Mouse (Mus musculus) inflammation-experienced regulatory T-cells, adult 6 months (primary cell): ENCODE measurements around the gene Tmem145. TPM values are rescaled to one million over a fixed set of nuclear protein-coding genes. Genes with fewer than 3 reads are reported as not detected.
"Not testable (repeated sequence)": the region's sequence is repeated elsewhere in the genome, so short reads cannot be mapped to it uniquely, and the experiment has no call there.

ENCODE experiments used
- ATAC-seq: one replicate; pipeline ENCODE4 v1.8.0; 2017
- polyA plus RNA-seq, 3 experiments: library from polyadenylated mRNA; unstranded; fragments of 100-300 nt; shearing (Covaris generic); gene quantifications; one replicate each; pipeline ENCODE4 v1.2.1; 2017

Gene Tmem145
- polyA plus RNA-seq, result not detected

DNA sequence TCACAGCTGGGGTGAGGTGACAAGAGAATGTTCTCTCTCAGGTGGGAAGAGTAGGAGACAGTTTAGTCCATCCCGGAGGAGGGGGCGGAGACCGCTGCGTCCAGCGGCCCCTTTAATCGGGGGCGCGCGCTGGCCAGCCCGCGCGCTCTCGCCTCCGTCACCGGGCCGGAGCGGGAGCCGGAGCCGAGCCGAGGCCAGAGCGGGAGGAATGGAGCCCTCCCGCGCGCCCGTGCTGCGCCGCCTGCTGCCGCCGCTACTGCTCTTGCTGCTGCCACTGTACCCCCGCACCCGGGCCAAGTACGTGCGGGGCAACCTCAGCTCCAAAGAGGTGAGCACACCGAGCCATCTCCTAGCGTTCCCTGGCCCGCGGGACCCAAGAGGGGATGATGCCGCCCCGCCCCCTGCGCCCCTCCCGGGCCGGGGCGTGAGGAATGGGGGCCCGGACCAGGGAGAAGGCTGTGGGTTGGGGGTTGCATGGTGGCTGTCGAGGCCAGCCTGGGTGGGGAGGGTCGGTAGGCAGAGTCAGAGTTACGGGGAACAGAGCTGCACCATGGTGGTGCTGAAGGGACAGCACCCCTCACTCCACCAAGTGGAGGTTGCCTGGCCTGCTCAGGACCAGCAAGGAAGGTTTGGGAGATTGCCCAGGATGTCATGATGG, at the start of gene Tmem145:
TSS of gene Tmem145 (plus strand) at position 151 of the 658 bp plus-strand sequence.
- no peak for ATAC-seq

DNA sequence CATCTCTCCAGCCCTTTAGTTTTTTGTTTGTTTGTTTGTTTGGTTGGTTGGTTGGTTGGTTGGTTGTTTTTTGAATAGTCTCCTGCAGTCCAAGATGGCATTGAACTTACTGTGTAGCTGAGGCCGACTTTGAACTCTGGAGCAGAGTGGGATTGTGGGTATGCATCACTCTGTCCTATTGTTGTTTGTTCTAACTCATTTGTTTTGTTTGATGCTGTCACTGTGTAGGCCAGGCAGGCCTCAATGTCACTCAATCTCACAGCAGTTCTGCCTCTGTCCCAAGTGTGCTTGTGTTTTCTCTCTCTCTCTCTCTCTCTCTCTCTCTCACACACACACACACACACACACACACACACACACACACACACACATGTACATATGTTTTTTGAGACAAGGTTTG, 44.0 kb upstream of the Tmem145 start:
- no peak for ATAC-seq

DNA sequence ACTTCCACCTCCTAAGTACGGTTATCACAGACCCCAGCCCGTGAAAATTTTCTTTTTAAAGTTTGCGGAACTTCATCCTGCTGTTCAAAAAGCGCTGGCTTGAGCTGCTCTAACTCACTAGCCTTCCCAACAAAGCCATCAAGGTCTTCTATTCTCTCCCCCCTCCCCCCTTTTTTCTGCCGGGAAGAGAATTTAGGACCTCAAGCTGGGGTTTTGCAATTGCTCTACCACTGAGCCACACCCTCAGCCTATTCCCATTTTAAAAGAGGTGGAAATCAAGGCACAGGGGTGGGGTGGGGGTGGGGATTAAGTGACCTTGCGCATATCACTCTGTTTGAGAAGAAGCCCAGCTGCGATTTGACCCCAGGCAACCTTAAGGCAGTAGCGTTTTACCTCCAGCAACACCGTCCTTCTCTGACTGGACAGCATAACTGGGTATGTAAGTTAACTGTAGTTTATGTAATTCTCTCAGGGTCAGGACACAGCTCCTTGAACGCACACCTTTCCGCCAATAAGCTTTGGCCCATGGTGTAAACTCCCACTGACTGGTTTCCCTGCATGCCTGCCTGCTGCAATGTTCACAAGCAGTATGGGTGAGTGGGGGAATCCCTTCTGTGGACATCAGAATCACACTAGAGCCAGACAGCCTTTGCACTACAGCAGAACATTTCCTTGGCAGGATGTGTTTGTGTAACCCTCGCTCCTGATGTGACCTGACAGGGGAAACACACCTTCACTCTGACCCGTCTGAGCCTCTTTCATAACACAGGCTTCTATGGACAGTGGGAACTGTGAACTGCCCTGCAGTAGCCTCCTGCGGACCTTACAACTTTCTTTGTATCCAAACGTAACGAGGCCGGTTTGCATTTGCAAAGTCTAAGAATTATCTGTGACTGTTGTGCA, 41.7 kb upstream of the Tmem145 start:
- ATAC-seq, result no peak

DNA sequence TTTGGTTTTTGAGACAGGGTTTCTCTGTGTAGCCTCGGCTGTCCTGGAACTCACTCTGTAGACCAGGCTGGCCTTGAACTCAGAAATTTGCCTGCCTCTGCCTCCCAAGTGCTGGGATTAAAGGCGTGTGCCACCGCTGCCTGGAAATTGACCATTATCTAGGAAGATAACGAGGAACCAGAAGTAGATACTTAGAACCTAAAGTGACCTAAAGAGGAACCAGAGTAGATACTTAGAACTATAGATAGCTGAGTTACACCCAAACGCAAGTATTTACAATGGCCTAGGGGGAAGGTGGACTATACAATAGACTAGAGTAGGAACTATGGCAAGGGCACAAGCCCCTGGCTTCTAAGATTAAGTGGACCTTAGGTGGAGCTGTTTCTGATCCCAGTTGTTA, 40.2 kb upstream of the Tmem145 start:
- not testable (repeated sequence) for ATAC-seq

DNA sequence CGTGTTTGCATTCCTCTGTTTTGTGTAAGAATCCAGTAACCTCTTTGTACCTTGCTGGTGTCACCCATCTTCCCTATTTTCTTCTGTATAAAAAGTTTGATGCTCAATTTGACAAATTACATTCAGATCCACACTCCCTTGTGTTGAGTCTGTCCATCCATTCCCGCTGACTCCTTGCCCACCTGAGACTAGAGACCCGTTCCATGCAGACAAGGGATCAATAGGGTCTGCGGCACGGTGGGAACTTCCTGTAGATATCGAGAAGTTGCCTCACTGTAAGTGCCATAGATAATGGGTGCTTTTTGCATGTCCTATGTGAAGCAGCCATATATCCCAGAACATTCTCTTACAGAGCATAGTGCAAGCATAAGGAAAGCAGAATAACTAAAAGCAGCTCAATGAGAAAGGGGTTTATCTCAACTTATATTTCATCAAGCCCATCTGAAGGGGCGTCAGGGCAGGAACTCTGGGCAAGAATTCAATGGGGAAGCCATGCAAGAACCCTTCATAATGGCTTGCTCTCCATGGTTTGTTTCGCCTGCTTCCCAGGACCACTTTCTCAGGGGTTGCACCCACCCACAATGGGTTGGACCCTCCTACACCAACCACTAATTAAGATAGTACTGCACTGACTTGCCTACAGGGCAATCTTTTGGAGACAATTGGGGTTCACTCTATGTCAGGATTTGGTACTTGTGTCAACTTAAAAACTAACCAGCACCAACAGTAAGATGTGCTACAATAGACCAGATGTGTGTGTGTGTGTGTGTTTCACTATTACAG, 39.5 kb upstream of the Tmem145 start:
- ATAC-seq, result no peak

DNA sequence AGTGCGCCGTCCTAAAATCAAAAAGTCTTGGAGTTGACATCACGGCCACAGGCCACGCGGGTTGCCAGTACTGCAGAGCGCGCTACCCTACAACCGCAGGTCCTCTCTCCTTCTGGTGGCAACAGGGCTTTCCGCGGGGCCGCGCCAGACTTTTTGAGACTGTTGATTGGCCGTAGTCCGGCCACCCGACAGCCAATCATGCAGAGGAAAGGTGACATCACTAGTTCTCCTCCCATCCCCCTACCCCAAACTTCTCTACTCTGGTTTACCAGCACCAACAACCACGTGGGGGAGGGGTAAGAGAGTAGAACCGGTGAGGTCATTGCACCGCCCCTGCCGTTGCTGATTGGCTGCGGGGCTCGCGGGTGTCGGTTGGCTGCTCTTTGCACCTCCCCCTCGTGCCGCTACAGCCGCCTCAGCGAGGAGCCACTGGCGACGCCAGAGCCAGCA, 38.6 kb upstream of the Tmem145 start, which contains the start of gene Cic:
TSS of gene Cic (plus strand) at position 404 of the 450 bp plus-strand sequence.
- peak; percentile 69 for ATAC-seq

DNA sequence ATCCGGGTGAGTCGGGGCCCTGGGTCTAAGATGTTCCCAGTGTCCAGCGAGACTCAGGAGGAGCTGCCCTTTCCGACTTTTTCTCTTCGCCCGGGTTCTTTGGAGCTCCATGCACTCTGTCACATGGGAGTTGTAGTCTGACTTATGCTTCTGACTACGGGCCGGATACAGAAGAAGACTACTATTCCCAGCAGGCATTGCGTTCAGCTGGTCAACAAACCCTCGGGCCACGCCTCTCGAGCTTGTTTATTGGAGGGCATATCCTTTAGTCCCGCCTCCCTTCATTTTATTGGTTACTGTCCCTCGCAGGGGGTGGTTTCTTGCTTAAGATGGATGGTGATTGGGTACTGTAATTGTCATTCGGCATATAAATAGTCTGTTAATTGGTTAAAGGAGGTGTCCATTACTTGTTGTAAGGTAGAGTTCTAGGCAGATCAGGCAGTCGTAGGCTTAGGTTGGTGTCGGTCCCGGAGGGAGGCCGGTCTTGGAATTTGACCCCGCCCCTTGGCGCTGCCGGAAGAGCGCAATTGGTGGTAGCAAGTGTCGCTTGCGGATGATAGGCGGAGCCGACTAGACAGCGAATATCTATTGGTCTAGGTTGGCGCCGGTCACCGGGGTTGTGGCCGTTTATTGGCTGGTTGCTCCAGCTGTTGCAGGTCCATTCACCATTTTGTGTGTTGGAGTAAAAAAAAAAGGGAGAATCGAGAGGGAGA, 38.0 kb upstream of the Tmem145 start:
- ATAC-seq, result peak; percentile 82

DNA sequence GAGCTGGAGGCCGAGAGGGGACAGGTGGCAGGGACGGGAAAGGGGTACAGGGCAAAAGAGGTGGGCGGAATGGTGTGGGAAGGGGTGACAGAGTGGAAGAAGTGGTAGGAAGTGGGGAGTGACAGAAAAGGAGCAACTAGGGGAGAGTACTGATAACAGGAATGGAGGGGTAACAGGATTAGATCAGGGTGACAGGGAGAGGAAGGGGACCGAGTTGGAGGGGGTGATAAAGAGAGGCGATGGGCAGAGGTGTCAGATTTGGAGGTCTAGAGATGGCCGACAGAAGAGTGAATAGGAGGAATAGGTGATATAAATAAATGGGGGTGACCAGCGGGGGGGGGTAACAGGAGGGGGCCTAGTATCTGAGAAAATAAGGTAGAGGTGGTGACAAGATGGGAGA, 37.3 kb upstream of the Tmem145 start:
- ATAC-seq, result no peak

DNA sequence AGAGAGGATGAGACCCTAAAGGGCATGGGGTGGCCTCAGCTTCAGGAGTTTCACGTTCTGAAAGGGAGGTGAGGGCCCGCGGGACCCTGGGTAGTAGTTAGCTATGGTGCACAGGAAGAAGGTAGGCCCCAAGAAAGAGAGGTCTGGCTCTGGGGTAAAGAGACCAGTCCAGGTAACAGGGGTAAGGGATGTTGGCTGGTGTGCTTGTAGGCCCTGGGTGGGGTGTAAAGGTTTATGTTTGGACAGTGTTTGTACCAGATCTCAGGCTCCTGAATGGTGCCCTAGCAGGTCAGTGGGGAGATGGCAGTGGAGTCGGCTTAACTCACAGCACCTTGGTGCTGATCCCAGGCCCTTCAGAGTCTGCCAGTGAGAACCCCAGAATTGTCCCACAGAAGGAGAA, 36.9 kb upstream of the Tmem145 start:
- ATAC-seq, result no peak

DNA sequence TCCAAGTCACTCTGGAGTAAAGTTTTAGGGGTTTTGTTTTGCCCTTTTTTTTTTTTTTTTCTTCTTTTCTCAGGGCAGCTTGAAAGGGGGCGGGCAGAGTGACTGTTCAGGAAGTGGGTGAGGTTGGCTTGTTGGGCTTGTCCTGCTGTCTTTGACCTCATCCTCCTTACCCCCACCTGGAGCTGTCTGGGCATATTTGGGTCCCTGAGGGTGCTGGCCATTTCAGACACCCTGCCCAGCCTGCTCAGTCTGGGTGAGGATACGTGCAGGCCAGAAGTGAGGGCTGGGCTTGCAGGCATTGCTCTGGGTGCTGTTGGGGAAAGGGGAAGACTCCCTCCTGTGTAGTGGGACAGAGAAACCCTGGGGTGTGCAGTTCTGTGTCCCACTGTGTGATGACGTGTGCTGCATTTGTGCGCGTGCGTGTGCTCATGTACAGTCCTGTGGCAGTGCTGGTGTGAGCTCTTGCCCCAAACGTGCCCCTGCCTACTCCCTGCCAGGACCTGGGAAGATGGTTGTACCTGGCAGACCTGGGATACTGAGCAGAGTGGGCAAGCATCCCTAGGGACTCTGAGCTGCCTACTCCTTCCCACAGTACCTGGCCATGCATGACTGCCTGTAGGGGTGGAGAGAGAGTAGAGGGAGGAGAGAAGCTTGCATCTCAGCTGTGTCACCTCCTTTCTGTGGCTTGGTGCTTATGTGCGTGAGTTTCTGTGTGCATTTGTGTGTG, 36.2 kb upstream of the Tmem145 start:
- no peak for ATAC-seq

DNA sequence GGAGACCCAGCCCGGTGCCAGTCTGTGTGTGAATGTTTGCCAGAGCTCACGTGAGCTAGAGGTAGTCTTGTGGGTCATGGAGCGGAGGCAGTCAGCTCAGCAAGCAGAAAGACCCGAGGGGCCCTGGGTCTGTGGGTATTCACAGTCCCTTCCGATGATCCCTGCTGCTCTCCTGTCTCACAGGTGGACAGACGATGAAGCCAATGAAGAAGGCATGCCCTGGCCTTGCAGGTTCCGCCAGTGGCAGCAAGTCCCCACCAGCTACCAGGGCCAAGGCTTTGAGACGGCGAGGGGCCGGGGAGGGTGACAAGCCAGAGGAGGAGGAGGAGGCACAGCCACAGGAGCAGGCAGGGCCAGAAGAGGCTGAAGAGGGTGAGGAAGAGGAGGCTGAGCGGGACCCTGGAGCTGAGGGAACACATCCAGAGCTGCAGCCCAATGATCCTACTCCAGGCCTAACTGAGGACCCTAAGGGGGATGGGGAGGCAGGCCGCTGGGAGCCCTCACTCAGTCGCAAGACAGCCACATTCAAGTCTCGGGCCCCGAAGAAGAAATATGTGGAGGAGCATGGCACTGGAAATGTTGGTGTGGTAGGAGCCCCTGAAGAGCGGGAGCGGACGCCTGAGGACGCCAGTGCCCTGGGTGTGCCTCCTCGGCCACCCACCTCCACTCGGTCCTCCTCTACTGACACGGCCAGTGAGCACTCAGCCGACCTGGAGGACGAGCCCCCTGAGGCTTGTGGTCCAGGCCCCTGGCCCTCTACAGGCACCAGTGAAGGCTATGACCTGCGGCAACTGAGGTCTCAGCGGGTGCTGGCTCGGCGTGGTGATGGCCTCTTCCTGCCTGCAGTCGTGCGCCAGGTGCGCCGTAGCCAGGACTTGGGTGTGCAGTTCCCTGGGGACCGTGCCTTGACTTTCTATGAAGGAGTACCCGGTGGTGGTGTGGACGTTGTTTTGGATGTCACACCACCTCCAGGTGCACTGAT, 35.0 kb upstream of the Tmem145 start:
- ATAC-seq, result no peak

DNA sequence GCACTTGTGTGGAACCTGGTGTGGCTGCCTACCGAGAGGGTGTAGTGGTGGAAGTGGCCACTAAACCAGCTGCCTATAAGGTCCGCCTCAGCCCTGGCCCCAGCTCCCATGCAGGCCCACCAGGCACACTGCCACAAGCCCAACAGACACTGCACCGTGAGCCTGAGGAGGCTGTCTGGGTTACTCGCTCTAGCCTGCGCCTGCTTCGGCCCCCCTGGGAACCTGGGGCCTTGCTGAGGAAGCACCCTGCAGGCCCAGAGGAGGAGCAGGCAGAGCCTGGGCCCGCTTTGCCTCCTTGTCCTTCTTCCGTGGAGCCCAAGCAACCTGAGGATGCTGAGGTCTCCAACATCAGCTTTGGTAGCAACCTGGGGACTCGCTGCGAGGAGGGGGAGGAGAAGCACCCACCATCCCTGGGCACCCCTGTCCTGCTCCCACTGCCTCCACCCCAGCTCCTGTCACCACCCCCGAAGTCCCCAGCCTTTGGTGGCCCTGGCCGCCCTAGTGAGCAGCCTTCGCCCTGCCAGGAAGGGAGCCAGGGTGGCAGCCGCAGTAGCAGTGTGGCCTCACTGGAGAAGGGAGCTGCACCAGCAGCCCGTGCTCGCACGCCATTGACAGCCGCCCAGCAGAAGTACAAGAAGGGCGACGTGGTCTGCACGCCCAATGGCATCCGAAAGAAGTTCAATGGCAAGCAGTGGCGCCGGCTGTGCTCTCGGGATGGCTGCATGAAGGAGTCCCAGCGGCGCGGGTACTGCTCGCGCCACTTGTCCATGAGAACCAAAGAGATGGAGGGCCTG, 34.1 kb upstream of the Tmem145 start:
- no peak for ATAC-seq

DNA sequence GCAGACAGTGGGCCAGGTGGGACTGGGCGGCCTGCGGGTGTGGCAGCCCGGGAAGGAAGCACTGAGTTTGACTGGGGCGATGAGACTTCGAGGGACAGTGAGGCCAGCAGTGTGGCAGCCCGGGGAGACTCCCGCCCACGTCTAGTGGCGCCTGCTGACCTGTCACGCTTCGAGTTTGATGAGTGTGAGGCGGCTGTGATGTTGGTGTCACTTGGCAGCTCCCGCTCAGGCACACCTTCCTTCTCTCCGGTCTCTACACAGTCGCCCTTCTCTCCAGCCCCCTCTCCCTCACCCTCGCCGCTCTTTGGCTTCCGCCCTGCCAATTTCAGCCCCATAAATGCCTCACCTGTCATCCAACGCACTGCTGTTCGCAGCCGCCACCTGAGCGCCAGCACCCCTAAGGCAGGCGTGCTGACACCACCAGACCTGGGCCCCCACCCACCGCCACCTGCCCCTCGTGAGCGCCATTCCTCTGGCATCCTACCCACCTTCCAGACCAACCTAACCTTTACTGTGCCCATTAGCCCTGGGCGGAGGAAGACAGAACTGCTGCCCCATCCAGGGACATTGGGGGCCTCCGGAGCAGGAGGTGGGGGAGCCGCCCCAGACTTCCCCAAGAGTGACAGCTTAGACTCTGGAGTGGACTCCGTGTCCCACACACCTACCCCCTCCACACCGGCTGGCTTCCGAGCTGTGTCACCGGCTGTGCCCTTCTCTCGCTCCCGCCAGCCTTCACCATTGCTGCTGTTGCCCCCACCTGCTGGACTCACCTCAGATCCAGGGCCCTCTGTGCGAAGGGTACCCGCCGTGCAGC, 33.3 kb upstream of the Tmem145 start:
- no peak for ATAC-seq

DNA sequence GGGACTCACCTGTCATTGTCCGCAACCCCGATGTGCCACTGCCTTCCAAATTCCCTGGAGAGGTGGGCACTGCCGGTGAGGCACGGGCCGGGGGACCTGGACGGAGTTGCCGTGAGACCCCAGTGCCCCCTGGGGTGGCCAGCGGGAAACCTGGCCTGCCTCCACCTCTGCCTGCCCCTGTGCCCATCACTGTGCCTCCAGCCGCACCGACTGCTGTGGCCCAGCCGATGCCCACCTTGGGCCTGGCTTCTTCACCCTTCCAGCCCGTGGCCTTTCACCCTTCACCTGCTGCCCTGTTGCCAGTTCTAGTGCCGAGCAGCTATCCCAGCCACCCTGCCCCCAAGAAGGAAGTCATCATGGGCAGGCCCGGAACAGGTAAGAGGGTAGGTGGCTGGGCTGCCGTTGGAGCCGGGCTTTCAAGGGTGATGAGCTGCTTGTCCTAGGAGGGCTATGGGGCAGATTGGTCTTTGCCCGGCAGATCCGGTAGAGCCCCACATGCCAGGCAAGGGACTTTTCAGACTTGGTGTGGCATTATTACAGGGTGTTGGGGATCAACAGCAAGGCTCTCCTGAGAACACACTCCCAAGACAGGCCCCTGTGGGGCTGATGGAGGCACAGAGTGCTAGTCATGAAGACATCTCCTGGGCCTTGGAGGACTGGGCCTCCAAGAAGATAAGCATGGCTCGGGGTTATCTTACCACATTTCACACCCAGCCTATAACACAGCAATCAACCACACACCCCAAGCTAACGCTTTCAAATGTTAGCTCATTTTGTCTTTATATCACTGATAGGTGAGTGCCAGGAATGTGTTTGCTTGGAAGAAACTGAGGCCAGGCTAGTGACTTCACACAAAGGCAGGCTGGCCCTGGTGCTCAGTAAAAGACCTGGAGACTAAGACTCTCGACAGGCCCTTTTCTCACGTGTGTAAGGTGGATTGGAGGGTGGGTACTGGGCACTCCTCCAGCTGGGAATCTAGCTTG, 32.4 kb upstream of the Tmem145 start:
- ATAC-seq, result no peak

DNA sequence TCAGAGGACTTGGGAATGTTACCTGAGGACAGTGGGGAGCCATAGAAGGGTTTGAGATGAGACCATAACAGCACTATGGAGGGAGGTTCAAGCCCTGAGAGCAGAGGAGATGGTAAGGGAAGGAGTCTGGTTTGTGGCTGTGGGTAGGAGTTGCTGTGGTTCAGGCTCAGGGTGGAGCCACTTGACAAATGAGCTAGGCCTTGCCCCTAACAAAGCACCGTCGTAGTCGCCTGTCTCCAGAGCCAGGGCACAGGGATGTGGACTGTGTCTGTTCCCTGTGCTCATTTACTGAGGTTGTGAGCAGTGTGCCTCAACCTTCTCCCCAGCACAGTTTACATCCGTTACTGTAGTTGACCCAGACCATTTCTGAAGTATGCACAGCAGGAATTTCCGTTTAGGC, 31.3 kb upstream of the Tmem145 start:
- ATAC-seq, result peak; percentile 42

DNA sequence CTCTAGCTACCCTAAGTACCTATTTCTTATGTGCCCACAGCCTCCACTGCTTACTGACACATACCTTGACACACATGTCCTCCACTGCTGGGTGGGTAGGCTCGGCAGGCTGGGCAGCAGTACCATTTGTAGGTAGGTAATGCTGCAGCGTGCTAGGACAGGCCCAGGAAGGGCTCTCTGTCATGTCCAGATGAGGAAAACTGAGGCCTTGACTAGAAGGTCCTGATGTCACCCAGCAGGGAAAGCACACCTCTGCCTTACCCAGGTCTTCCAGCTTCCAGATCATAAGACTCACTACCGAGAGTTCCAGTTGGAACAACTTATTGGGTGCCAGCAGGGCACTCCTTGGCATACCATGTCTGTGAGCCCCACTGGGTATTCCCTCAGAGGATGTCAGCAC, 30.9 kb upstream of the Tmem145 start:
- no peak for ATAC-seq

DNA sequence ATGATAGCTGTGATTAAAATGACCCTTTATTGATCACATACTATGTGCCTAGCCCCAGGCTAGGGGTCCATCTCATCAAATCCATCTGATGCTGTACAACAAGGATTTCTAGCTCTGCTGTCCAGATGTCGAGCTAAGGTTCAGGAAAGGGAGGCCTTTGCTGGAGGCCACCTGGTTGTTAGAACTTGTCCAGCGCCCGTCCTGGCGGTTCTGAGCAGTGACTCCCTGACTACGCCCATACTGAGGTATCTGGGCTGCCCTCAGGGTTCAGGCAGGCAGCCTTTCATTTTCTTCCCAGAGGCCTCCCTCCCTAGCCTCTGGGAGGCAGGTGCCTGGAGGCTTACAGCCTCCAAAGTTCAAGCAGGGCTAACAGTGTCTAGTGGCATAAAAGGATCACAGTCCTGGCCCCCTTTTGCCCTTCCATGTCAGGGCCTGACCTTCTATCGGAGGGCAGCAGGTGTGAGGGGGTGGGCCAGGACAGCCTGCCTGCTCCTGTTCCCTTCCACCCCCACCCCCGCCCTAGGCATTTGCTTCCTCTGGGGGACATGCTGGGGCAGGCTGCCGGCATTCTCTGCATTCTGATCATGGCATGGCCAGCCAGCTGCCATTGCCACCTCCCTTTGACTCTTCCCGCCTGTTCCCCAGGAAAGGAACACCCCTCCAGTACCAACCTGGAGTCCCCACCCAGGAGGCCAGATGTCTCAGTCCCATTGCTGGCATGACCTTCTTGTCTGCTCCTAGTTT, 30.2 kb upstream of the Tmem145 start:
- no peak for ATAC-seq
